Mouse (Mus musculus) bone marrow, adult 2 months (tissue): ENCODE measurements around the gene Zscan10.

Experiments used
- CTCF ChIP-seq: fragments of 200-500 bp; IDR thresholded peaks from 2 replicates; pipeline ENCODE4 v1.5.1; 2011; ENCODE audit warnings: low read length, control low read depth; ENCODE audit not compliant: control insufficient read depth, insufficient read depth
- POLR2A ChIP-seq: fragments of 200-500 bp; IDR thresholded peaks from 2 replicates; pipeline ENCODE4 v1.6.1; 2011; ENCODE audit warnings: low read depth, mild to moderate bottlenecking, control low read depth, low read length, borderline replicate concordance; ENCODE audit not compliant: control insufficient read depth

GRCm38 (mm10) chr17:23554321-23554720 is 46.3 kb upstream of the Zscan10 start:
- TF ChIP-seq CTCF (no peak), POLR2A (no peak)
